Mouse (Mus musculus): Measurements from ENCODE around the gene Auts2. TPM values are rescaled to one million over a fixed set of nuclear protein-coding genes. Genes with fewer than 3 reads are reported as not detected.

The Auts2 gene
- polyA plus RNA-seq, 1 experiment from 2014 or later, result 36.0 TPM

DNA sequence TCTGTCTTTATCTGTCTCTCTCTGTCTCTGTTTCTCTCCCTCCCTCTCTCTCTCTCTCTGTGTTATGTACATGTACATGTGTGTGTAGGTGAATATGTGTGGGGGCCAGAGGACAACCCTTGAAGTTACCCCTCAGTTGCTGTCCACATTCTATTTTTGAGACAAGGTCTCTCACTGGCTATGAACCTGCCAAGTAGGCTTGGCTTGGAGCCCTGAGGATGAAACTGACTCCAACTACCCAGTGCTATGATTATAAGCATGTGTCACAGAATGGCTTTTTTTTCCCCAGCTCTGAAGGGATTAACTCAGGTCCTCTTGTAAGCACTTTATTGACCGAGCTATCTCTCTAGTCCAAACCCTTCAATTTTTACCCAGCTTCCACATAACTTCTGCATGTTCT, 852.4 kb downstream of the Auts2 start:
- ATAC-seq (ENCODE audit: low FRiP score), result no peak
- no peaks in the 10 kb centered on the region for H3K4me1 ChIP-seq (ENCODE audit: control insufficient read depth, insufficient read depth, low read length)
- H3K36me3 ChIP-seq (ENCODE audit: control insufficient read depth, insufficient read depth, low read length), result no peaks in the 10 kb centered on the region
- H3K27ac ChIP-seq (ENCODE audit: low read depth, low read length), result no peak overlapping the region
- no peak overlapping the region for H3K9ac ChIP-seq (ENCODE audit: low read length)
- no peaks in the 10 kb centered on the region for H3K27me3 ChIP-seq (ENCODE audit: control insufficient read depth, insufficient read depth, low read length)
- H3K9me3 ChIP-seq (ENCODE audit: control insufficient read depth, low read length), result no peaks in the 10 kb centered on the region
- H3K4me3 ChIP-seq (ENCODE audit: low read depth, low read length), result no peak overlapping the region
- DNase-seq (ENCODE audit: low spot score, missing footprints), result no peak
- 68% methylated on average over 1 of the region's 1 CpGs for WGBS
- H3K4me2 ChIP-seq, result no peak overlapping the region

- ATAC-seq (ENCODE audit: low FRiP score), result no peak
- no peak overlapping the region for H3K4me2 ChIP-seq
- H3K9me3 ChIP-seq (ENCODE audit: control insufficient read depth, low read length), result no peaks in the 10 kb centered on the region
- H3K4me1 ChIP-seq (ENCODE audit: control insufficient read depth, insufficient read depth, low read length), result no peaks in the 10 kb centered on the region
- no peak for DNase-seq (ENCODE audit: low spot score, missing footprints)
- no peak overlapping the region for H3K27ac ChIP-seq (ENCODE audit: low read depth, low read length)
- H3K4me3 ChIP-seq (ENCODE audit: low read depth, low read length), result no peak overlapping the region
- 80% methylated on average over 8 of the region's 8 CpGs for WGBS
- no peak overlapping the region for H3K9ac ChIP-seq (ENCODE audit: low read length)
- no peaks in the 10 kb centered on the region for H3K27me3 ChIP-seq (ENCODE audit: control insufficient read depth, insufficient read depth, low read length)
- H3K36me3 ChIP-seq (ENCODE audit: control insufficient read depth, insufficient read depth, low read length), result no peaks in the 10 kb centered on the region
Observed at GRCm38 (mm10) chr5:131686956-131687618, 856.1 kb downstream of the Auts2 start.

DNA sequence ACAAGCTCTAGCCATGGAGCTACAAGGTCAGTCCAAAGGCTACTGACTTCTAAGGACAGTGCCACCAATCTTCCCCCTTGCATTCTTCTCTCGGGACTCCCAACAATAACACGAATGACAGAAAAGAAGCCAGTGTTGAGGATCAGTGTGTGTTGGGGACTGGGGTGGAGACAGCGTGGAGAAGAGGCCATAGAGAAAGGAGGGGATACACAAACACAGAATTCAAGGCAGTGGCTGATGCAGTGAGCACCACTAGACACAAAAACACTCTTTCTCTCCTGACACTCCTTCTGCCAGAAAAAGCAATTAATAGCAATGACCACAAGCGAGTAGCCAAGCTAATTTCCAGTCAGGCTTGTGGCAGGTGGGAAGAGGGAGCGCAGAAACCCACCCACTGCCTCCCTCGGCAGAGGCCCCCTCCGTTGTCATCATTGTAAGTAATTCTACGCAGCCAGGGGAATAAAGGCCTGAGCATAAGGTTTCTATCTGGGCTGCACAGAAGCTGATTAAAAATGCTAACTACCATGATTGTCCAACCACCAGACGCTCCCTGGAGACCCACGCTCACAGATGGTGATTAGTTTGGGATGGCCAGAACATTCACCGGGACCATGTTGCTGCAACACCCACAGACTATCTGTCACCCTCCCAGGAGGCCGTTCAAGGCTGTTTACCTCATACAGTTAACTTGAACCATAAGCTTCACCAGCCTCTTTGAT, 862.9 kb downstream of the Auts2 start:
- Histone ChIP-seq H3K9ac (ENCODE audit: low read length) (no peak overlapping the region), H3K4me3 (ENCODE audit: low read depth, low read length) (no peak overlapping the region), H3K4me2 (no peak overlapping the region), H3K27me3 (ENCODE audit: control insufficient read depth, insufficient read depth, low read length) (no peaks in the 10 kb centered on the region; the same call in 1 of the 2 replicates), H3K36me3 (ENCODE audit: control insufficient read depth, insufficient read depth, low read length) (no peaks in the 10 kb centered on the region), H3K27ac (ENCODE audit: low read depth, low read length) (peak overlapping the region; percentile 55), H3K9me3 (ENCODE audit: control insufficient read depth, low read length) (no peaks in the 10 kb centered on the region), H3K4me1 (ENCODE audit: control insufficient read depth, insufficient read depth, low read length) (peaks cover 13% of the 10 kb centered on the region)
- ATAC-seq (ENCODE audit: low FRiP score) (peak; percentile 83), DNase-seq (ENCODE audit: low spot score, missing footprints) (peak; percentile 85)
- WGBS, result 59% methylated on average over 12 of the region's 12 CpGs

DNA sequence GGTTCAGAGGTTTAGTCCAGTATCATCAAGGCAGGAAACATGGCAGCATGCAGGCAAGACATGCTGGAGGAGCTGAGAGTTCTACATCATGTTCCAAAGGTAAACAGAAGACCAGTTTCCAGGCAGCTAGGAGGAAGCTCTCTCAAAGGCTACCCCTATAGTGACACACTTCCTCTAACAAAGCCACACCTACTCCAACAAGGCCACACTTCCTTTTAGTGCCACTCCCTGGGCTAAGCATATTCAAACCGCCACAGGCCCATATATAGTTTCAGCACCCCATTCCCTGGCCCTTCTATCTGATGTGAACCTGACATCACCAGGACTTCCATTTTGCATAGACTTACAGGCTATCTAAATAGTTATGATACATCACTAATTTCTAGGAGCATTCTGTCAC, 863.6 kb downstream of the Auts2 start:
- no peaks in the 10 kb centered on the region for H3K9me3 ChIP-seq (ENCODE audit: control insufficient read depth, low read length)
- ATAC-seq (ENCODE audit: low FRiP score), result no peak
- no peak overlapping the region for H3K9ac ChIP-seq (ENCODE audit: low read length)
- no peaks in the 10 kb centered on the region; the same call in 1 of the 2 replicates for H3K27me3 ChIP-seq (ENCODE audit: control insufficient read depth, insufficient read depth, low read length)
- 92% methylated on average over 1 of the region's 1 CpGs for WGBS
- peaks cover 13% of the 10 kb centered on the region for H3K4me1 ChIP-seq (ENCODE audit: control insufficient read depth, insufficient read depth, low read length)
- H3K4me2 ChIP-seq, result no peak overlapping the region
- H3K36me3 ChIP-seq (ENCODE audit: control insufficient read depth, insufficient read depth, low read length), result no peaks in the 10 kb centered on the region
- H3K4me3 ChIP-seq (ENCODE audit: low read depth, low read length), result no peak overlapping the region
- H3K27ac ChIP-seq (ENCODE audit: low read depth, low read length), result peak overlapping the region; percentile 55
- no peak for DNase-seq (ENCODE audit: low spot score, missing footprints)

DNA sequence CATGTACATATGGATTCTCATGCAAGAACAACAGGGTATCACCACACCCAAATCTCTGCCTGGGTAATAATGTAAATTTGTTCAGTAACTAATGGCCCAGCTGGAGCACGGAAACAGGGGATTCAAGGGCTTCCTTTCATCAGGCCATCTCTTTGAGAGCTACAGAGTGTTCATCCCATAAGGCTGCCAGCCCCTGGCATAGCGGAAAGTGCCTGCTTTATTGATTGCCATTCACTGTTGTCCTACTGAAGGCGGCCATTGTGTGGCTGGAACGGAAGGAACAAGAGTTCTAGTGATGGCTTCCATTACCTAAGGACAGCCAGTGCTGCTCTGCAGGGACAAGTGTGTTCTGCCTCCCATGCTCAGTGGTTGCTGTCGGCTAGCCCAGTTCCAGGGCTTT, 865.6 kb downstream of the Auts2 start:
- no peaks in the 10 kb centered on the region; the same call in 1 of the 2 replicates for H3K27me3 ChIP-seq (ENCODE audit: control insufficient read depth, insufficient read depth, low read length)
- ATAC-seq (ENCODE audit: low FRiP score) (no peak), DNase-seq (ENCODE audit: low spot score, missing footprints) (no peak)
- H3K4me1 ChIP-seq (ENCODE audit: control insufficient read depth, insufficient read depth, low read length), result peaks cover 13% of the 10 kb centered on the region
- no peaks in the 10 kb centered on the region for H3K36me3 ChIP-seq (ENCODE audit: control insufficient read depth, insufficient read depth, low read length)
- 85% methylated on average over 5 of the region's 5 CpGs for WGBS
- no peak overlapping the region for H3K4me3 ChIP-seq (ENCODE audit: low read depth, low read length)
- H3K9me3 ChIP-seq (ENCODE audit: control insufficient read depth, low read length), result no peaks in the 10 kb centered on the region
- H3K9ac ChIP-seq (ENCODE audit: low read length), result no peak overlapping the region
- H3K4me2 ChIP-seq, result no peak overlapping the region
- no peak overlapping the region for H3K27ac ChIP-seq (ENCODE audit: low read depth, low read length)

DNA sequence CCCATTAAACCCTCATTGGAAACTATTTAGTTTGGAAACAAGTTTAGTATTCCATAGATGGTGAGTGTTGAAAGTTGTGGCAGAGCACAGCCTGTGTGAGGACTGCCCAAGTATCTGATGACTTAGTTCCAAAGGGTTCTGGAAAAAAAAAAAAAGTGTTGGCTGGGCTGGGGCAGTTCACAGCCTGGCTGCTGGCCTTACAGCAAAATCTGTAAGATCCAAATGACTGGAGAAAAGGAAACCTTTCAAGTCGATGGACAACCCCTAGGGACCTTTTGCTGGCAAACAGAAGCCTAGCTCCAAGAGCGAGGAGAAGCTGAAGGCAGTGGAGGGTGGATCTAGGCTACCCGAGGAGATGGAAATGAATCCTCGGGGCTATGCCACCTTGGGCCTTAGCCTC, 869.4 kb downstream of the Auts2 start:
- no peak for ATAC-seq (ENCODE audit: low FRiP score)
- 85% methylated on average over 4 of the region's 4 CpGs for WGBS

GRCm38 (mm10) chr5:131665068-131665467, 878.1 kb downstream of the Auts2 start:
- DNase-seq (ENCODE audit: low spot score, missing footprints), result no peak
- H3K4me1 ChIP-seq (ENCODE audit: control insufficient read depth, insufficient read depth, low read length), result no peaks in the 10 kb centered on the region
- H3K4me3 ChIP-seq (ENCODE audit: low read depth, low read length), result no peak overlapping the region
- ATAC-seq (ENCODE audit: low FRiP score), result no peak
- no peaks in the 10 kb centered on the region for H3K36me3 ChIP-seq (ENCODE audit: control insufficient read depth, insufficient read depth, low read length)
- no peak overlapping the region for H3K27ac ChIP-seq (ENCODE audit: low read depth, low read length)
- H3K9me3 ChIP-seq (ENCODE audit: control insufficient read depth, low read length), result peaks cover 3% of the 10 kb centered on the region; the same call in 1 of the 2 replicates
- H3K4me2 ChIP-seq, result no peak overlapping the region
- H3K27me3 ChIP-seq (ENCODE audit: control insufficient read depth, insufficient read depth, low read length), result no peaks in the 10 kb centered on the region
- 85% methylated on average over 8 of the region's 8 CpGs for WGBS
- no peak overlapping the region for H3K9ac ChIP-seq (ENCODE audit: low read length)

More for the DNA sequence above, 869.4 kb downstream of the Auts2 start:
- no peak overlapping the region for H3K4me3 ChIP-seq (ENCODE audit: low read depth, low read length)
- DNase-seq (ENCODE audit: low spot score, missing footprints), result no peak
- no peaks in the 10 kb centered on the region for H3K4me1 ChIP-seq (ENCODE audit: control insufficient read depth, insufficient read depth, low read length)
- no peaks in the 10 kb centered on the region for H3K36me3 ChIP-seq (ENCODE audit: control insufficient read depth, insufficient read depth, low read length)
- H3K27me3 ChIP-seq (ENCODE audit: control insufficient read depth, insufficient read depth, low read length), result no peaks in the 10 kb centered on the region; the same call in 1 of the 2 replicates
- no peak overlapping the region for H3K4me2 ChIP-seq
- no peak overlapping the region for H3K27ac ChIP-seq (ENCODE audit: low read depth, low read length)
- no peak overlapping the region for H3K9ac ChIP-seq (ENCODE audit: low read length)
- H3K9me3 ChIP-seq (ENCODE audit: control insufficient read depth, low read length), result no peaks in the 10 kb centered on the region

GRCm38 (mm10) chr5:131664657-131665056, 878.5 kb downstream of the Auts2 start:
- ATAC-seq (ENCODE audit: low FRiP score), result no peak
- H3K4me3 ChIP-seq (ENCODE audit: low read depth, low read length), result no peak overlapping the region
- DNase-seq (ENCODE audit: low spot score, missing footprints), result no peak
- no peaks in the 10 kb centered on the region for H3K4me1 ChIP-seq (ENCODE audit: control insufficient read depth, insufficient read depth, low read length)
- no peaks in the 10 kb centered on the region for H3K36me3 ChIP-seq (ENCODE audit: control insufficient read depth, insufficient read depth, low read length)
- H3K9ac ChIP-seq (ENCODE audit: low read length), result no peak overlapping the region
- peaks cover 3% of the 10 kb centered on the region; the same call in 1 of the 2 replicates for H3K9me3 ChIP-seq (ENCODE audit: control insufficient read depth, low read length)
- 93% methylated on average over 7 of the region's 7 CpGs for WGBS
- no peak overlapping the region for H3K27ac ChIP-seq (ENCODE audit: low read depth, low read length)
- no peaks in the 10 kb centered on the region for H3K27me3 ChIP-seq (ENCODE audit: control insufficient read depth, insufficient read depth, low read length)
- H3K4me2 ChIP-seq, result no peak overlapping the region

- no peak overlapping the region for H3K27ac ChIP-seq (ENCODE audit: low read depth, low read length)
- ATAC-seq (ENCODE audit: low FRiP score) (no peak), DNase-seq (ENCODE audit: low spot score, missing footprints) (no peak)
- no peak overlapping the region for H3K4me2 ChIP-seq
- 91% methylated on average over 2 of the region's 2 CpGs for WGBS
- peaks cover 3% of the 10 kb centered on the region; the same call in 1 of the 2 replicates for H3K9me3 ChIP-seq (ENCODE audit: control insufficient read depth, low read length)
- H3K36me3 ChIP-seq (ENCODE audit: control insufficient read depth, insufficient read depth, low read length), result no peaks in the 10 kb centered on the region
- no peaks in the 10 kb centered on the region; the same call in 1 of the 2 replicates for H3K4me1 ChIP-seq (ENCODE audit: control insufficient read depth, insufficient read depth, low read length)
- no peak overlapping the region for H3K4me3 ChIP-seq (ENCODE audit: low read depth, low read length)
- H3K27me3 ChIP-seq (ENCODE audit: control insufficient read depth, insufficient read depth, low read length), result 0 out of 2 replicates have a peak, but pooled peaks cover 2% of the 10 kb centered on the region
- no peak overlapping the region for H3K9ac ChIP-seq (ENCODE audit: low read length)
Observed at GRCm38 (mm10) chr5:131662657-131663056, 880.5 kb downstream of the Auts2 start.

Measured in midbrain, embryonic 11.5 days (tissue).